Mouse (Mus musculus) layer of hippocampus, postnatal 36 days (tissue): Measurements from ENCODE around the gene Gm16434. TPM values are rescaled to one million over a fixed set of nuclear protein-coding genes. Genes with fewer than 3 reads are reported as not detected.
"Not testable (repeated sequence)": the region's sequence is repeated elsewhere in the genome, so short reads cannot be mapped to it uniquely, and the experiment has no call there.

Experiments
- DNase-seq, 2 experiments: peaks; one replicate each; pipeline ENCODE4 v3.0.0; 2022
- total RNA-seq, 2 experiments: library from RNA; stranded (reverse); gene quantifications; 2 replicates each; pipeline ENCODE4 v1.2.3; 2021

Gene Gm16434
- total RNA-seq = not detected

- not testable (repeated sequence) for DNase-seq
Observed at GRCm38 (mm10) chr14:7194440-7194839, at the start of gene Gm16434. Gene Gm16434, minus strand, starts transcription at chr14:7194540.

GRCm38 (mm10) chr14:7243498-7243897 is 49.2 kb upstream of the Gm16434 start:
- peak in 1 of 2 experiments; percentile 1 for DNase-seq

GRCm38 (mm10) chr14:7200070-7200469 is 5.7 kb upstream of the Gm16434 start:
- peak; percentile 1 to 3 for DNase-seq

- DNase-seq = not testable (repeated sequence)
Observed at GRCm38 (mm10) chr14:7174483-7174971, 19.8 kb downstream of the Gm16434 start, which contains the start of gene Gm3512. Gene Gm3512, minus strand, starts transcription at chr14:7174533.

Other genes with a start within 250 kb of the Gm16434 start
- not detected for gene Gm6356, start 220.7 kb downstream of the Gm16434 start, total RNA-seq
- gene Gm10406, start 167.1 kb downstream of the Gm16434 start, total RNA-seq = under 1 TPM; 0.22 to 0.66 TPM
- not detected for gene Gm3685, start 149.6 kb downstream of the Gm16434 start, total RNA-seq
- 1 to 10 TPM; 2.2 to 5.1 TPM for gene Gm3696, start 93.9 kb downstream of the Gm16434 start, total RNA-seq
- not detected for gene Gm6676, start 69.1 kb downstream of the Gm16434 start, total RNA-seq
- gene Gm3512, start 20.0 kb downstream of the Gm16434 start, total RNA-seq = 1 to 10 TPM; 1.3 to 1.7 TPM
- not detected for gene Gm3727, start 70.2 kb upstream of the Gm16434 start, total RNA-seq
- 1 to 10 TPM in 1 of 2 experiments, under 1 TPM in 1; 0.30 to 1.2 TPM for gene Gm3739, start 120.5 kb upstream of the Gm16434 start, total RNA-seq
- gene Gm5797, start 137.9 kb upstream of the Gm16434 start, total RNA-seq = not detected
- not detected for gene Gm8374, start 170.6 kb upstream of the Gm16434 start, total RNA-seq